Mouse (Mus musculus) colon, adult 2 months (tissue): ENCODE measurements around the gene Atxn7l1. TPM values are rescaled to one million over a fixed set of nuclear protein-coding genes. Genes with fewer than 3 reads are reported as not detected.

Experiments
- polyA plus RNA-seq: library from polyadenylated mRNA; depleted of rRNA; stranded (reverse); fragments of >200 nt; gene quantifications from 2 replicates; pipeline ENCODE4 v1.2.3, GENCODE M21; 2012; rRNA removed

Gene Atxn7l1
- 17.3 and 18.4 TPM in 2 replicates for polyA plus RNA-seq

GRCm38 (mm10) chr12:33147497-33148267, at the start of gene Atxn7l1:
TSS of gene Atxn7l1 (plus strand) at chr12:33147693.

GRCm38 (mm10) chr12:33394804-33395623, 247.5 kb downstream of the Atxn7l1 start, which contains the start of gene Efcab10:
TSS of gene Efcab10 (plus strand) at chr12:33394854.

Other genes starting within 250 kb of the Atxn7l1 start
- gene Sypl, start 193.8 kb upstream of the Atxn7l1 start, polyA plus RNA-seq, result 60.2 and 108 TPM in 2 replicates
- not detected in 2 replicates for gene Cdhr3, start 54.8 kb upstream of the Atxn7l1 start, polyA plus RNA-seq
- gene Efcab10, start 247.2 kb downstream of the Atxn7l1 start, polyA plus RNA-seq, result not detected in 2 replicates